Mouse (Mus musculus) 3T3-L1 (cell line): ENCODE measurements around the gene Erbb4.

Source experiments
- DNase-seq: peaks from one replicate; pipeline ENCODE4 v3.0.0-alpha.2; 2015; ENCODE audit warnings: low read depth, low spot score

The Erbb4 gene

DNA sequence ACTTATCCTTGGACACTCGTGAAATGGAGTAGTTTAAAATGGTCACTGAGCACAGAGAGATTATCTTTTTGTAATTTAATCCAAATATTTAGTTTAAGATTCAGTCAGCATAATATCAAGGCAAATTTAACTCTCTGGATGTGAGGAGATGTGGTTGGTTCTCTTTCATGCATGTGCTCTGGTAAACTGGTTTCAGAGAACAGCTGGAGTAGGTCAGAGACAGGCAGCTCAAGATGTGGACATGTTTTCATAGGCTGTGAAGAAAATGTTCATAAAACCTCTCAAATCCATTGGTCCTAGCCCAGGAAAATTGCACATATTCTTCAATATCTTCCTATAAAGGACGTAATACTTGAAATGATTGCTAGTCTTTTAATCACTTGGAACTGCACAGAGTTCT, 590.0 kb downstream of the Erbb4 start:
- DNase-seq = no peak

- DNase-seq = no peak
Measured at GRCm38 (mm10) chr1:68503873-68504272, 604.0 kb downstream of the Erbb4 start.

DNA sequence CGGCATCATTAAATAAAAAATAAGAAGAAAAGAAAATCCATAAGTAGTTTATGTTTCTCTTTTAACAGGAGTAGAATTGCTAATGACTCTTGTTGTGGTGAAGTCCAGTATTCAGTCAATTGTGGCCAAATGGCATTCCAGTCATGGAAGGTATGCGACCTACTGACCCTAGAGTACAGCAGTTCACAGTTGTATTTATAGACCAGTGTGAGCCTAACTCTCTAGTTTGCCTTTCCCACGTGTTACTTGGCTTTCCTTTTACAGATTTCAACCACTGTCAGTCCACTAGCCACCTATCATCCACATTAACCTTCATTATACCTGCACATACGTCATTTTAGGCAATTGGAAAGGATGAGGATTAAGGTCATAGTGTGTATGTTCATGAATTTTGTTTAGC, 606.3 kb downstream of the Erbb4 start:
- DNase-seq = peak; percentile 14

- DNase-seq = no peak
Measured at GRCm38 (mm10) chr1:68466390-68466960, 641.4 kb downstream of the Erbb4 start.

DNA sequence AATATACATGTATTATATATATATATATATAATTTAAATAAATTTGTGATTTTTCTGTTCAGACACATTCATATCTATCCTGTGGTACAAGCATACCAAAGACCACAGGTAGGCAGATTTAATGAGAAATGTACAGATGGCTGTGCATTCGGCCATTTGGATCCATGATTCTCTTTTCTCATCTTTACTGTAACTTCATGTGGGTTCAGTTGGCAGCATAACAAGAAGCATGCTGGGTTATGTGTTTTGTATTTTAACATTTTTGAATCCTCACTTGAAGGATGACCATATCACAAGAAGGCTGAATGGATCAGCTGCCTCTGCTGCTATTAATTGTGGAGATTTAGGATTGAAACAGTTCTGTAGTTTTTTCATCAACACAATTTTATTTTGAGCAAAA, 656.6 kb downstream of the Erbb4 start:
- no peak for DNase-seq

DNA sequence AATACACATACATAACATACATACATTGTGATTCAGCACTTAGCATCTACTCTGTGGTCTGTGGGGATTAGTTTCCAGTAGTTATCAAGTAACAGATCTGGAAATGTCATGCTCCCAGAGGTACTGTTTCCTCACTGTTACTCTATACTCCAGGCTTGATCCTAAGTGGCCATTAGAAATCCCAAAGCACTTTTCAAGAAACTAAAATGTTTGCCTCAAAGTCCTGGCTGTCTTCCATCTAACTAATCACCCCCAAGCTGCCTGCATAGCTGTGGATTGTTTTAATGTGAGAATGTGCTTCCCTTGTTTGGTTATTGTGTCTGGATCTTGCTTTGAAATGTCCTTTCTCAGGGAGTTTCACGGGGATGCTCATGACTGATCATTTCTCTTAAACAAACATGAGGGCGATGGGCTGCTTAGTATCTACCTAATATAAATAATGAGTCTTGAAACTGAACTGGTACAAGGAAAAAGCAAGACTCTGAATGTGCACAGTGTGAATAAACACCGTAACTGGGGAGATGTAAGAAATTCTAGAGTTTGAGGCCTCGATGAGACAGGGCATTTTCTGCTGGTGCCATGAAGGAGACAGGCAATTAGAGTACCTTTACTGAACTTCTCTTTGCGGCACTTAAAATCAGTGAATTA, 683.4 kb downstream of the Erbb4 start:
- DNase-seq = no peak

GRCm38 (mm10) chr1:68401204-68401603, 706.7 kb downstream of the Erbb4 start:
- DNase-seq = no peak

GRCm38 (mm10) chr1:68371531-68371930, 736.3 kb downstream of the Erbb4 start:
- DNase-seq = no peak

DNA sequence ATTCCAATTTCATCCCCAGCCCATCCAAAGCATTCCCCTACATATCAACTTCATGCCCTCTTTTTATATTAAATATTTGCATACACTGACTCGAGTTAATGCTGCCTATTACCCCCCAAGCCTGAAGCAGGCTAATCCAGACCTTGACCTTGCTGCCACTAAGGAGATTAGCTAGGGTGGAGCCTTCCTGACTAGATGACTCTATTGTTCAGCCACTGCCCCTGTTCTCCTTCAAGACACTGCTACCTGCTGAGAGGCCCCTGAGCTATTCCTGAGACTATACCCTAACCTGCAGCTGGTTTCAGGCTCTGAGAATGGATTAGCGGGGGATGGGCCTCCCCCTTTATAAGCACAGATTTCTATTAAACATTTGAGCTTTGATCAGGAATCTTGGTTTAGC, 774.1 kb downstream of the Erbb4 start:
- DNase-seq = no peak

DNA sequence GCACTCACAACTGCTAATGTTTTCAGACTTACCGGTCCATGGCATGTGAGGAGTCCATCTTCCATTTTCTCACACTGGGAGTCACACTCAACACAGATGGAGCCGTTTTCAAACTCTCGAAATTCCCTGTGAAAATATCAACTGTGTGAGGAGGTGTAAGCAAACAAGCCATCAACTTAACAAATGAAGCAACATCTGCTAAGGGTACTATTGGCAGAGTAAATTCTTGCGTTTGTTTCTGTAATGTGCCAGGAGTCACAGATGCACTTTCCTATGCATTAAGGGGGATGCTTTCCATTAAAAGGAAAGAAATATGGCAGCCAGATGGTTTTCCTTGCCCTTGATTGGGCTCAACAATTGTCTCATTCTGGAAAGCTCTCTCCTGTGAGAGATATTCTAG, 802.0 kb downstream of the Erbb4 start:
- DNase-seq = no peak

DNA sequence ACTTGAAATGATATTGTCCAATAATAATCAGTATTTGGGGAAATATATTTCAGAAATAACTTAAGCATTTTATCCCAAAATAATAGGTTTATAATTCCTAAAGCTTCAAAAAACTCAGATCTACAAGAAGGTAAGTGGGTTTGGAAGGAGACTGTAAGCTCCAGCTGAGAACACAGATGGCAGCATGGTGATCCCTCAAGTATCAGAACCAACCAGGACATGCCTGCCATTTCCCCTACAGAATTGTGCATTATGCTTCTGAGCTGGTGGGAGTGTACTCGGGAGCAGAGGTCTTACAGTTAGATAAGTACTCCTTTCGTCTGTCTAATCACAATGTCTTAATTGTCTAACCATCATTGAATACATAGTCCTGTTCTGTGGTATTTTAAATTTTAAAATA, 823.4 kb downstream of the Erbb4 start:
- no peak for DNase-seq

- DNase-seq = no peak
Measured at GRCm38 (mm10) chr1:68275819-68276218, 832.0 kb downstream of the Erbb4 start.

DNA sequence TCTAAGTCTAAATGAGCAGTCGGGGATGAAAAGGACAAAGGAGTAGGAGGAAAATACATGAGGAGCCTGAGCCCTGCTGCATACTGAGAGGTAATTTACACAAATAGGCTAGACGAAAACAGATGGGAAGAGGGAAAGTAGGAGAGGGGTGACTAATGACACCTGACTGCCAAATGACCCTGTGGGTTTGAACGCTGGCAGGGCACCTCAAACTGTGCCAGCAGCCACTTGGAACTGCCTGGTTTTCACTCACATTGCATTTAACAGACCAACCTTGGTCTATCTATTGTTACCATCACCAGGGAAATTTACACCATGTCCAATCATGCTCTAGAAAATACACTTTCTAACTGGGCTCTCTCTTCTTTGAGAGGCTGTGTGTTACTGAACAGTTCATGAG, 929.3 kb downstream of the Erbb4 start:
- no peak for DNase-seq

DNA sequence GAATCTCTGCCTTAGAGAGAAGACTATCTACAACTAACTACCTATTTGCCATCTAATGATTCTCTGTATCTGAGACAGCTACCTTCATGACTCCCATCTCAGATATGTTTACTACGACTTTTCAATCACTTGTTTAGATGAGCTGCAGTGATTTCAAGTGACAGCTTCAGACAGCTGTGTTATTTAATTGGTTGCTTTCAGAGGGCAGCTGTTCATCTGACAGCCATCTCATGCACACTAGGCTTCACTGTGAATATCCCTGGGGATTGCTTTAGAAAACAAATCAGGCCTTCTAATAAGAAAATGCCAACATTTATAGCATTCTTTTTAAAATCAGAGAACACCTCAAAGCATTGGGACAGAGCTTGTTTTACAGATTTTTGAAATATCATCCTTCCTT, 952.6 kb downstream of the Erbb4 start:
- no peak for DNase-seq

DNA sequence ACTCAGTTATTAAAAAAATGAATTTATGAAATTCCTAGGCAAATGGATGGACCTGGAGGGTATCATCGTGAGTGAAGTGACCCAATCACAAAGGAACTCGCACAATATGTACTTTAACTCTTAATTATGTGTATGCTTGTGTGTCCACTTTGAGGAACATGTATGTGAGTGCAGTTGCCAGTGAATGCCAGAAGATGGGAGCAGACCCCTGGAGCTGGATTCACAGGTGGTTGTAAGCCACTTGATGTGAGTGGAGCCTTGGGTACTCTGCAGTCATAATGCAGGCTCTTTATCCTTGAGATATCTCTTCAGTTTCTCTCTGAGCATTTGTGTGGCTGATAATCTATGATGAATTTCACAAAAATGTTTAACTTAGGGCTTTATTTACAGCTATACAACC, 957.3 kb downstream of the Erbb4 start:
- DNase-seq = no peak

DNA sequence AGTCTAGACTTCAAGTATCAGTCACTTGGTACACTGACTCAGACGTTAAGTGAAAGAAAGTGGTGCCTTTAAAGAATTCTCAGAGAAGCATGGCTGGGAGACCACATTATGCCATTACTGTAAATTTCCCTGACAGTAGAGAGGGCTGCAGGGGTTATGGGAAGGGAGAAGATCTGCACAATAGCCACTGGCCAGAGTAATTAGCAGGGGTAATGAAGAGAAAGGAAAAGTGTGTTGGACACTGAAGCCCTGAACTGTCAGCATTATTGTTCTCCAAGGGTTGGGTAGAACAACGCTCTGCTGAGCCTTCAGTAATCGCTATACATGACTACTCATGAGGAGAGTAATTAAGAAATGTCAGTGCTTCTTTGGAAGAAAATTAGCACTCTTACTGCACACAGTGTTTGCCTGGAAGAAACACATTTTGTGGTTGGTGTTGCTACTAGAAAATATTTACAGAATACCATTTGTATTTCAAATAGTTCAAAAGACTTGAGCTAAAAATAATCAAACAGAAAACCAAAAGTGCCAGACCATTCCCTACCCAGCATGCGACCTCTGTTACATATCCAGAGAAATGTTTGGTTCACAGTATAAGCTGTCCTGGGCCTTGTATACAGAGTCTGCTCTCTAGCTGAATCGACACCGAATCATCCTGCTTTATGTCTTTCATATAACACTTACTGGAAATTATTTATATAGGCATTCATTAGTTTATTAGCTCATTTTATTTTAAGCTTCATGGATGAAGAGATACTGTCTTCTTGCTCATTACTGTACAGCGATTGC, 965.1 kb downstream of the Erbb4 start:
- DNase-seq = no peak

DNA sequence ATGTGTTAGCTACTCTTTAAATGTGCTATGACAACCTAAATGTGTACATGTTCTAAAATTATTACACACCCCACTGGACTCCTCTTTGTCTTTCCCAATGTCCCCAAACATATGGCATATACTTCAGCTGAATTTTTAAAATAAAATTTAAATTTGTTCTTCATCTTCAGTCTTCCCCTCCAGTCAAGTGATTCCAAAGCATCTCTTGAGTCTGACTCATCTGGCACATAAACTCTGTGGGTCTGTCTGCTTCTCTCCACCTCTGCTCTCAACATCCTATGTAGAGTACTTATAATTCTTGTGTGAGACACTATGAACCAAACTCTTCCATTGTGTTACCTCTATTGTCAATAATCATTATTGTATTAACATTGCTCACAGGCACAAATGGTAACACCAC, 972.9 kb downstream of the Erbb4 start:
- DNase-seq = no peak

DNA sequence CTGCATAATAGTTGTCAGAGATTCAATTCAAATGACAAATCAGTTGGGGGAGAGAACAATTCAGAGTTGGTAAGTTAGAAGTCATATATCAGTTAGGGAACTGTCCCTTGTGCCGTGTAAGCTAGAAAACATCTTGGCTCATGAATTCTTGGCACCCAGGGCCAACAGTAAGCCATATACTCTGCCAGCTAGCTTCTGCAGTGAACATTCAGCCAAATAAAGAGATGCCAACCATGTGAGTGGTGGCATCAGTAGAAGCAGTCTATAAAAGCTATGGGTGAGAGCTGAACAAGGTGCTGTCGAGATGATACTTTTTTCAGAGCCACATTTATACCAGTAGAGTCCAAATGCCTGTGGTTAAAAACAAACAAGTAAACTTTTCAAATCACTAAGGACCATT, 973.4 kb downstream of the Erbb4 start:
- no peak for DNase-seq

DNA sequence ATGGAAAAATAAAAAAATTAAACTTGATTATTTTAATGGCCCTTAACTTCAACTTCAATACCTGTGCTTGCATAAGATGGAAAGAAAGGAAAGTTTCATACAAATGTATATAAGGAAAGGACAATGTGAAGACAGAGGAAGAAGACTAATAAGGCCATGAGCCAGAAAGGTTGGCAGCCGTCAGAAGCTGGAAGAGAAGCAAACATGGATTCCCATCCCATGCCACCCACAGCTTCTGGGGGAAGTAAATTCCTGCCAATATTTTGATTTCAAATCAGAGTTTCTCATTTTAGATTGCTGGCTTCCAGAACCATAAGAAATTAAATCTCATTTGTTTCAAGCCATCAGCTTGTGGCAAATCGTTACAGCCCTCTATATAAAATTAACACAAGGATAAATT, 984.3 kb downstream of the Erbb4 start:
- no peak for DNase-seq

DNA sequence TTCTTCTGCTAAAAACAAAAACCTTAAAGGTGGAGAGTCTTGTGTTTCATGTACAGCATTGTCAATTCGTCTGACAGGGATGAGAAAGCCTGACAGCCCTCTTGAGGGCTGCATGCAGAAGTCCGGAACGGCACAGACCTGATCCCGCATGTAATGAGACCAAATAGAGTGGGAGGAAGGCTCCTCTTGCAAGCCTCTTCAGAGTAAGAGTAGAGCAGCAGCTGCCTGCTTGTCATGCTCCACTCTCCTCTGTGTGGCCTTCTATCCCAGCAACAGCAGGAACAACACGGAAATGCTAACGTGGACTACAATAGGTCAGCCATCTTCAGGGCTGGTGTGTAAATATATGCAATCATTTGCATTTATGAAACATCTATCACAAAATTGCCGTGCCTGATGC, 987.5 kb downstream of the Erbb4 start:
- no peak for DNase-seq

GRCm38 (mm10) chr1:68115721-68116120, 992.1 kb downstream of the Erbb4 start:
- DNase-seq = no peak

DNA sequence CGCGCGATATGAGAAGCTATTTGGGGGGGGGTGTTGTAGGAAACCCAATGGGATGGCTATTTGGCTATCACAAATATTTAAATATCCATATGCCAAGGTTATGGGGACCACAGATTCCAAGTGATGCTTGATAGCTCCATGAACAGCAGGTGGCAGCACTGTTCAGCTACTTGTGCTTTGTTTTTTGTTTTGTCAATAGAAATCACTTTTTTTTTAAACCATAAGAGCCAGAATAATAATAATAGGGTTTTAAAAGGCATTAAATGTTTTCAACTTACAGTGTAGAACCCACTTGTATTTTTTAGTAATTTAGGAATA, 1001.4 kb downstream of the Erbb4 start:
- peak; percentile 44 for DNase-seq

GRCm38 (mm10) chr1:68105834-68106542, 1001.9 kb downstream of the Erbb4 start:
- no peak for DNase-seq
